Mouse (Mus musculus) forebrain, embryonic 15.5 days (tissue): ENCODE data around the gene H2-Q7. TPM values are rescaled to one million over a fixed set of nuclear protein-coding genes. Genes with fewer than 3 reads are reported as not detected.
"Not testable (repeated sequence)": the region's sequence is repeated elsewhere in the genome, so short reads cannot be mapped to it uniquely, and the experiment has no call there.

ENCODE experiments used
- ATAC-seq: fragments of 200-750 bp; cut with Nextera tagmentation; replicated peaks from 2 replicates; pipeline ENCODE4 v1.8.0; 2017; ENCODE audit warnings: mild to moderate bottlenecking, moderate TSS enrichment, moderate library complexity
- H3K27ac ChIP-seq: fragments of 300-500 bp; sonication (generic); replicated peaks from 2 replicates; pipeline ENCODE4 v1.5.1; 2015; ENCODE audit warnings: mild to moderate bottlenecking, inconsistent platforms
- H3K27me3 ChIP-seq: fragments of 300-500 bp; sonication (generic); 2 replicates; pipeline ENCODE4 v1.6.1; 2015; ENCODE audit warnings: inconsistent platforms
- H3K36me3 ChIP-seq: fragments of 300-500 bp; sonication (generic); 2 replicates; pipeline ENCODE4 v1.6.1; 2015; ENCODE audit warnings: mild to moderate bottlenecking, inconsistent platforms
- H3K4me1 ChIP-seq: fragments of 300-500 bp; sonication (generic); 2 replicates; pipeline ENCODE4 v1.6.1; 2015; ENCODE audit warnings: inconsistent platforms
- H3K4me2 ChIP-seq: fragments of 300-500 bp; sonication (generic); replicated peaks from 2 replicates; pipeline ENCODE4 v1.6.1; 2015; ENCODE audit warnings: mild to moderate bottlenecking, inconsistent platforms
- H3K4me3 ChIP-seq: fragments of 300-500 bp; sonication (generic); 2 replicates; pipeline ENCODE4 v1.5.1; 2015; ENCODE audit warnings: mild to moderate bottlenecking, inconsistent platforms
- H3K9ac ChIP-seq: fragments of 300-500 bp; sonication (generic); replicated peaks from 2 replicates; pipeline ENCODE4 v1.6.1; 2015; ENCODE audit warnings: mild to moderate bottlenecking, inconsistent platforms
- H3K9me3 ChIP-seq: fragments of 300-500 bp; sonication (generic); 2 replicates; pipeline ENCODE4 v1.6.1; 2016; ENCODE audit warnings: inconsistent platforms
- WGBS: fragments of 180-500 bp; shearing (Covaris S2); methylation state at CpG from one replicate; pipeline ENCODE4 v1.1.7; 2015; ENCODE audit warnings: mixed read lengths; 5-methylcytosine and 5-hydroxymethylcytosine counted together
- polyA plus RNA-seq: library from polyadenylated mRNA; unstranded; fragments of >200 nt; fragmentation: Nextera tagmentation; extraction: Ambion mirVana; gene quantifications from 2 replicates; pipeline ENCODE4 v1.2.1, GENCODE M21; 2015

Gene H2-Q7
- 1.2 and 1.3 TPM in 2 replicates for polyA plus RNA-seq

DNA sequence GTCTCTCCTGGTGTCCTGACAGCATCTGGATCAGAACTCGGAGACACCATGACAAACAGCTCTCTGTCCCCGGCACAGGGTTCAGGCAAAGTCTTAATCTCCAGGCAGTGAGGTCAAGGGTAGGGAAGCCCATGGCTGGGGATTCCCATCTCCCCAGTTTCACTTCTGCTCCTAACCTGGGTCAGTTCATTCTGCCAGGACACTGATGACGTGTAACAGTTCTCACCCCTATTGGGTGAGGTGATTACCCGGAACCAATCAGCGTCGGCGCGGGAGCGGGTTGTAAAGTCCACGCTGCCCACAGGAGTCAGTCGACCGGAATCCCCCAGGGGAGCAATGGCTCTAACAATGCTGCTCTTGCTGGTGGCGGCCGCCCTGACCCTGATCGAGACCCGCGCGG lies at the start of gene H2-Q7:
H2-Q7 (plus strand) TSS at position 271 of the 400 bp plus-strand sequence.
- Histone ChIP-seq H3K4me2 (peak within 1 kb of the TSS; percentile 95), H3K27me3 (peaks cover 12% of the 10 kb centered on the region), H3K9ac (peak within 1 kb of the TSS; percentile 54), H3K4me3 (peak within 1 kb of the TSS; percentile 50)
- WGBS, result 3% methylated on average over 18 of the region's 18 CpGs
- not testable (repeated sequence) for H3K27ac ChIP-seq, H3K9me3 ChIP-seq, H3K36me3 ChIP-seq, H3K4me1 ChIP-seq
- ATAC-seq, result peak; percentile 89

GRCm38 (mm10) chr17:35389796-35390195 lies 49.2 kb upstream of the H2-Q7 start:
- H3K9me3 ChIP-seq, H3K4me2 ChIP-seq, H3K4me3 ChIP-seq, ATAC-seq, H3K36me3 ChIP-seq, H3K4me1 ChIP-seq, H3K27me3 ChIP-seq, H3K9ac ChIP-seq, H3K27ac ChIP-seq: not testable (repeated sequence)
- 5% methylated on average over 7 of the region's 7 CpGs for WGBS

DNA sequence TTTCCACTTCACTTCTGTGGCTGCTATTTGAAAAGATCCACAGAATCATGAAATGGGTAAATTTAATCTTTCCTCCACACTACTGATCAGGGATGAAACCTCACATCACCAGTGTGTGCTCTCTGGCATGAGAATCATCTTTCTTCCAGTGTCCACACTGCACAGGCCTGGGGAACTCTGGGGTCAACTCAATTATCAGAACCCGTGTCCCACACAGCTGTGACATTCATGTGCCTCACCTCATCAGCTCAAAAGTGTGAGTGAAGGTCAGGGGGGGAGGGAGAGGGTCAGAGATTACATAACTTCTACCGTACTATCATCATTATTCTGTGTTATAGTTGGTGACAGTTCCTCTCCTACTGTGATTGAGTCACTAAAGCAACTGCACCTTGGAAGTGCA lies 46.3 kb upstream of the H2-Q7 start:
- not testable (repeated sequence) for H3K4me2 ChIP-seq, H3K27ac ChIP-seq, H3K27me3 ChIP-seq, H3K9ac ChIP-seq, H3K4me1 ChIP-seq, H3K4me3 ChIP-seq, H3K9me3 ChIP-seq, H3K36me3 ChIP-seq, ATAC-seq
- WGBS, result 81% methylated on average over 2 of the region's 2 CpGs

GRCm38 (mm10) chr17:35393864-35394800 lies 44.8 kb upstream of the H2-Q7 start:
- not testable (repeated sequence) for H3K9me3 ChIP-seq, H3K27me3 ChIP-seq, H3K27ac ChIP-seq, H3K4me1 ChIP-seq, H3K36me3 ChIP-seq, H3K9ac ChIP-seq
- WGBS, result 1% methylated on average over 64 of the region's 75 CpGs
- peak overlapping the region; percentile 27 for H3K4me3 ChIP-seq
- ATAC-seq, result peak; percentile 58; the same call in 1 of the 2 replicates
- H3K4me2 ChIP-seq, result peak overlapping the region; percentile 37

DNA sequence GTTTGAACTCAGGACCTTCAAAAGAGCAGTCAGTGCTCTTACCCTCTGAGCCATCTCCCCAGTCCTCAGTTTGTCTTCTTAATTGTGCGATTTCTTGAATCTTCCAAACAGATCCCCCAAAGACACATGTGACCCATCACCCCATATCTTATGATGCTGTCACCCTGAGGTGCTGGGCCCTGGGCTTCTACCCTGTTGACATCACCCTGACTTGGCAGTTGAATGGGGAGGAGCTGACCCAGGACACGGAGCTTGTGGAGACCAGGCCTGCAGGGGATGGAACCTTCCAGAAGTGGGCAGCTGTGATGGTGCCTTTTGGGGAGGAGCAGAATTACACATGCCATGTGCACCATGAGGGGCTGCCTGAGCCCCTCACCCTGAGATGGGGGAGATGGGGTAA lies 42.0 kb upstream of the H2-Q7 start:
- not testable (repeated sequence) for H3K9ac ChIP-seq, ATAC-seq, H3K4me3 ChIP-seq, H3K27me3 ChIP-seq, H3K4me1 ChIP-seq, H3K4me2 ChIP-seq, H3K36me3 ChIP-seq, H3K27ac ChIP-seq, H3K9me3 ChIP-seq
- WGBS, result 94% methylated on average over 2 of the region's 2 CpGs

GRCm38 (mm10) chr17:35413057-35413456 lies 25.9 kb upstream of the H2-Q7 start:
- not testable (repeated sequence) for H3K36me3 ChIP-seq, H3K4me1 ChIP-seq, H3K4me2 ChIP-seq, H3K9ac ChIP-seq, H3K27ac ChIP-seq, ATAC-seq, H3K4me3 ChIP-seq, H3K27me3 ChIP-seq, H3K9me3 ChIP-seq
- no CpG with 5 or more reads among the region's 1 CpGs for WGBS

DNA sequence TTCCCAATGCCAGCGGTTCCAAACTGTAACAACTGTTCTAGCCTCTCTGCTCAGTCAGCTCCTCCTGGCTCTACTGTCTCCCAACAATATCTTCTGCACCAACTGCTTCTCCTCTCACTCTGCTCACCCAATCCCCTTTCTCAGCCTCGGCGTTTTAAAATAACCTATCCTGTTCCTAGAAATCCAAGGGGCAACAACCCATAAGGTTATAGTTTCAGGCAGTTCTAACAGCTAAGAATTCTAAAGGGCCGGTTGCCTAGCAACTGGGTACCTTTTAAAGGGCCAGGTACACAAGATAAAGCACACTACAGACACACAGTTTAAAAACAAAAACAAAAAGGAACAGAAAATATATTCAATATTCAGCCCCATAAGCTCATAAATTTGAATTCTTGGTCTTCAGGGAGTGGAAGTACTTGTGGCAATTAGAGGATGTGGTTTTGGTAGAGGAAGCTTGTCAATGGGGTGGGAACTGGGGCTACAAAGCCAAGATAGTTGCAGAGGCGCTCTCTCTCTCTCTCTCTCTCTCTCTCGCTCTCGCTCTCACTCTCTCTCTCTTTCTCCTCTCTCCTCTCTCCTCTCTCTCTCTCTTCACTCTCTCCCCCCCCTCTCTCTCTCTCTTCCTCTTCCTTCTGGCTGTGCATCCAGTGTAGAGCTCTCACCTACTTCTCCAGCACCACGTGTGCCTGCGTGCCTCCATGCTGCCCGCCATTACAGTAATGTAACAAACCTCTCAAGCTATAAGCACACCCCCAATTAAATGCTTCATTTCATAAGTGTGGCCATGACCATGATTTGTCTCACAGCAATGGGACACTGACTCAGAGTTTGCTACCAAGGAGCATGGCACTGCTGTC lies 23.5 kb upstream of the H2-Q7 start:
- H3K36me3 ChIP-seq, H3K4me1 ChIP-seq, H3K4me3 ChIP-seq, H3K4me2 ChIP-seq, H3K27ac ChIP-seq, H3K27me3 ChIP-seq, H3K9ac ChIP-seq, H3K9me3 ChIP-seq: not testable (repeated sequence)
- ATAC-seq, result peak; percentile 57; the same call in 1 of the 2 replicates
- 83% methylated on average over 3 of the region's 10 CpGs for WGBS

- Histone ChIP-seq H3K4me2 (no peak overlapping the region), H3K4me3 (no peak overlapping the region), H3K4me1 (no peaks in the 10 kb centered on the region), H3K27me3 (no peaks in the 10 kb centered on the region), H3K27ac (no peak overlapping the region), H3K9me3 (no peaks in the 10 kb centered on the region), H3K36me3 (no peaks in the 10 kb centered on the region), H3K9ac (no peak overlapping the region)
- ATAC-seq, result no peak
- WGBS, result 85% methylated on average over 7 of the region's 7 CpGs
Measured at GRCm38 (mm10) chr17:35418772-35419171, 20.2 kb upstream of the H2-Q7 start.

DNA sequence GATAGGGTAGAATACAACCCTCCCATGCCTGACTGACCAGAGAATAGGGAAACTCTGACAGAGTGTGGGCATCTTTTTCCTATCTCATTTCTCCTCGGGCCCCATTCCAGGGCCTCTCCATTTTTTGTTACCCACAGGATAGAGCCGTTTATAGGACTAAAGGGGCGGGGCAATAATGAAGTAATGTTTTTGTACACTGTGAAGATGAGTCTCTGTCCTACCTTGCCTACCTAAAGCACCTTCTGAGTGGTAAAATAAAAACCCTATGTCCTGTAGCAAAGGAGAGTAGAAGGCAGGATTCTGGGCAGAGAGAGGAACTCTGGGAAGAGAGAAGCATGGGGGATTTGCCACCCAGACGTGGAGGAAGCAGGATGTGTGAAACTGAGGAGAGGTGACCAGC lies 19.4 kb upstream of the H2-Q7 start:
- ATAC-seq, H3K9ac ChIP-seq, H3K27ac ChIP-seq, H3K4me3 ChIP-seq, H3K27me3 ChIP-seq, H3K4me1 ChIP-seq, H3K4me2 ChIP-seq, H3K36me3 ChIP-seq, H3K9me3 ChIP-seq: not testable (repeated sequence)
- WGBS, result 75% methylated on average over 4 of the region's 4 CpGs

DNA sequence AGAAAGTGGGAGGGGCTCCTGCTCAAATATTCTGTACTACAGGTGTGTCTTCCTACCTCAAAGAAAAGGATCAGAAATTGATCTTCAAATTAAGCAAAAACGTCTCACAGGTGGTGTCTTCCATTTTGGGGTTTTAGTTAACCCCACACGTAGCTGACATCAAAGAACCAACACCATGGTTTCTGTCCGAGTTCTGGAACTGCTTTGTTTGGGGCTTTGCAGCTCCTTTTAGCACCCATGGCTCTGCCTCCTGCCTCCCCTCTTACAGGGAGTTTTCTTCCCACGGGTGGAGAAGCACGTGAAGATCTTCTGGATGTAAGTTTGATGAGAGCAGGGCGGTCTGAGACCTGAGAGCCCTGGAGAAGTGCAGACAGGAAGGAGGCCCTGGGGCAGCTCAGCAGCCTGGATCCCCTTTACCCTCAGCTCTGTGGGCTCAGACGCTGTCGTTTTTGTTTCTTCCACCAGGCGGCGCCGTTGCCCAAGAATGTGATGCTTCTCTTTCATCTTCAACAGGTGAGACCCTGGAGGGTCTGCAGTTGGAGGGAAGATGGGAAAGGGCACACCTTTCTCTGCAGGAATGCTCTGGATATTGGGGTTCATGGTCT lies 18.6 kb upstream of the H2-Q7 start:
- not testable (repeated sequence) for H3K27ac ChIP-seq, H3K36me3 ChIP-seq, H3K9ac ChIP-seq, H3K4me2 ChIP-seq, H3K4me1 ChIP-seq, H3K4me3 ChIP-seq, H3K27me3 ChIP-seq, H3K9me3 ChIP-seq, ATAC-seq
- WGBS, result 11% methylated on average over 11 of the region's 11 CpGs

DNA sequence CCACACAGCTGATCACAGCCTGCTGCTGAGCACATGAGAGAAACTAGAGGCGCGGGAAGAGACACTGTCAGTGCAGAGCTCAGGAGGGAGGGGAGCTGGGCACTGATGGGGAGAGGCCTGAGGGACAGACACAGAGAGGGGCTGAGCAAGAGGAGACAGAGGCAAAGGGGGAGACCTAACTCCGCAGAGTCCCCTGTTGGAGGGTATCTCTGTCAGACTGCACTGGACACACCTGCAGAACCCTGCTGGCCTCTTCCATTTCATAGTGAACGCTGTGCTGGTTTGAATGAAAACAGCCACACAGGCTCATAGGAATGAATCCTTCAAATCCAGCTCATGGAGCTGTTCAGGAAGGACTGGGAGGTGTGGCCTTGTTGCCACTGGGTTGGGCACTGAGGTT lies 17.6 kb upstream of the H2-Q7 start:
- WGBS, result 87% methylated on average over 4 of the region's 4 CpGs
- H3K4me3 ChIP-seq, H3K4me1 ChIP-seq, H3K9me3 ChIP-seq, ATAC-seq, H3K4me2 ChIP-seq, H3K27ac ChIP-seq, H3K36me3 ChIP-seq, H3K9ac ChIP-seq: not testable (repeated sequence)
- peaks cover 12% of the 10 kb centered on the region for H3K27me3 ChIP-seq

DNA sequence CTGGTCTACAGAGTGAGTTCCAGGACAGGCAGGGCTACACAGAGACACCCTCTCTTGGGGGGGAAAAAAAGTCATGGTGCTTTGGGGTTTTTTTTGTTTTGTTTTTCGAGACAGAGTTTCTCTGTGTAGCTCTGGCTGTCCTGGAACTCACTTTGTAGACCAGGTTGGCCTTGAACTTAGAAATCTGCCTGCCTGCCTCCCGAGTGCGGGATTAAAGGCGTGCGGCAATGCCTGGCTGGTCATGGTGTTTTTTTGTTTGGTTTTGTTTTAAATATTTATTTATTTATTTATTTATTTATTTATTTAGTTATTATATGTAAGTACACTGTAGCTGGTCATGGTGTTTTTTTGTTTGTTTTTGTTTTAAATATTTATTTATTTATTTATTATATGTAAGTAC lies 16.6 kb upstream of the H2-Q7 start:
- H3K9ac ChIP-seq, H3K4me1 ChIP-seq, H3K4me3 ChIP-seq, H3K4me2 ChIP-seq, H3K36me3 ChIP-seq, H3K27ac ChIP-seq, ATAC-seq, H3K9me3 ChIP-seq: not testable (repeated sequence)
- H3K27me3 ChIP-seq, result peaks cover 12% of the 10 kb centered on the region
- WGBS, result 92% methylated on average over 5 of the region's 5 CpGs
